Mouse (Mus musculus) hematopoietic stem cell, adult 5-6 weeks (primary cell): ENCODE results near the gene Abtb2. TPM values are rescaled to one million over a fixed set of nuclear protein-coding genes. Genes with fewer than 3 reads are reported as not detected.

Experiments used
- ATAC-seq, 2 experiments: fragments of 125-278 bp in 1 of 2; replicated peaks in 1 of 2; 2 replicates each; pipeline ENCODE4 v1.8.0; 2016 to 2017; ENCODE audit warnings: inconsistent platforms in 2 of 2, mild to moderate bottlenecking in 2 of 2, moderate number of reproducible peaks in 2 of 2, low read depth in 1 of 2, moderate TSS enrichment in 1 of 2; ENCODE audit not compliant: low FRiP score in 2 of 2, poor library complexity in 2 of 2, severe bottlenecking in 2 of 2, insufficient read depth in 1 of 2, low TSS enrichment in 1 of 2
- total RNA-seq: library from RNA; stranded (forward); fragments of 172-1452, 232-1000 nt; gene quantifications from 2 replicates; pipeline ENCODE4 v1.2.3, GENCODE M21; 2017

Abtb2 gene
- total RNA-seq, 1 experiment from 2014 or later = 2.5 TPM

DNA sequence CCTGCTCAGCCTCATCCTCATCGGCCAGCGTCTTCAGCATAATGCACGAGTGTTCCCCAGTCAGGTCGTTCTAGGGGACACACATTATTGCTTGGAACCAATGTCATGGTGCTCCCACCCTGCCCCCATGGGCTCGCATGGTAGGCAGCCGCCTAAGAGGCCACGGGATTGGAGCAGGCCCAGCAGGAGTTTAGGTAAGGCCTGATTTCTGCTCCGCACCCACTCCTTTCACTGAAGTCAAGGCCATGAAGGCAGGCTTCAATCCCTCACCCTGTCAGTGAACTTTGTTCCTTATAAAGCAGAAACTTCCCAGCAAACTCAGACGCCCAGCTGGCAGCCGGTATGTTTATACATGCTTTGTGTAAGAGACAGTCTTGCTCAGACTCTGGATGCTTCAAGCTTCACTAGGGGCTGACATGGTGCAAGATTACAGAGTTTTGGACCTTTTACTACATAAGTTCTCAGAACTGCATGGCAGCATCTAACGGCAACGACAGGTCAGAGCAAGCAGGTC, 162.0 kb downstream of the Abtb2 start:
- no peak for ATAC-seq

DNA sequence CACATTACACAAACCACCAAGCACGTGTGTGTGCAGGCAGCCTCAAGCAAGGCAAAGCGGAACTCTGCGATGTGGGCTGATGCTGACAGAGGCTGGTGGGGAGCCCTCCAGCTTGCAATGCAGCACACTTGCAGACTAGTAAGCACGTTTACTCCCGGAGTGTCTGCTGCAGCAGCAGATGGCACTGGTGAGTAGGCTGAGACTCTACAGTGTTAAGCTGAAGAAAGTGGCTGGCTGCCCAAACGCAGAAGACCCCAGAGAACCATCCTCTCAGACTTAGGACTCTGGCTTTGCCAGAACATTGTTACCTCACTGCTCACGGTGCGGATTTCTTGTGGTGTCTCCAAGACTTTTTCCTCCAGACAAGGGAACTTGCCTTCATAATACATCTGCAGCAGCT, 164.9 kb downstream of the Abtb2 start:
- no peak for ATAC-seq

DNA sequence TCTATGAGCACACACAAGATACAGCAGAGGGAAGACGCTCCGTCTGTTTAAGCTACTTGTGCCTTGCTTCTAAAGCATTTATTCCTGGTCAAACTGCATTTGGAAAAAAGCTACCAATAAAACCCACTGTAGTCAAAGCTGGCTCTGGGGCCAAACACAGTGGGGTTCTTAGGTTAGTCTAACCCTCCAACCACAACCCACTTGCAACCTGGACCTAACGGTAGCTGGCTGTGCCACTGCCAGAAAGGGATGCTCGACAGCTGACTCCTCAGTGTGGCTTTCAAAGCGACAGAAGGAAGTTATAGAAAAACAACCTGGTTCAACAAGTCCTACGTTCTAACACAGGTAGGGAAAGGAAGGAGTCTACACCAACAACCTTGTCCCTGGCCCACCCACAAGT, 165.3 kb downstream of the Abtb2 start:
- ATAC-seq = no peak

DNA sequence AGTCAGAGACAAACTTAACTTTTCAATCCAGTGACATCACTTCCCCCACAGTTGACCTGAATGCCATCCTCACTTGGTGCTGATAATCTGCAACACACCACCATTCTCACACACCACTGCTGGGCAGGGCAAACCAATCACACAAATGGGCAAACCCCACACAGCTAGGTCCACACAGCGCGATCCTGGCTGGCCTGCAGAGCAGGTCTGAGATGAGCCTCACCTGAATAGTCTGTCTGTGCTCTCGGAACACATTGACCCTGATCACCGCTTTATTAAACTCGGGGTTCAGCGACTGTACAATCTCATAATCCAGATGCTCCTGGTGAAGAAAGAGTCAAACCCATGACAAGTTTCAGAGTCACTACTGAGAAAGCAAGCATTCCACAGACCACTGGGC, 176.7 kb downstream of the Abtb2 start:
- no peak for ATAC-seq

DNA sequence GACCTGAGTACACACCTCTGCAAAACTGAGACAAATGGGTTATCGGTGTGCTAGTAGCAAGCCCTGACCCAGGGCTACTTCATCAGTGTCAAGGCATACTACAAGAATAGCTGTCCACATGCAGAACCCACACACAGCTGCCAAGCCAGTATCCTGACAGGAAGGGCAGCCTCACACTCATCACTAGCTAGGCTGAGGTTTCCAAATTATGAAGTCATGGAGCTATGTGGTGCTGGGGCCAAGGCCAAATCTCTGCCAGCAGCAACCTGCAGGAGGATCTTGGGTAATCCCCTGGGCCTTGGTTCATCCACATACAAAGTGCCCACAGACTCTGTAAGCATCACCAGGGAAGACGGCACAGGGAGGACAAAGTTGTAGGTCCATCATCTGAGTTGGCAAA, 177.4 kb downstream of the Abtb2 start:
- ATAC-seq = no peak

DNA sequence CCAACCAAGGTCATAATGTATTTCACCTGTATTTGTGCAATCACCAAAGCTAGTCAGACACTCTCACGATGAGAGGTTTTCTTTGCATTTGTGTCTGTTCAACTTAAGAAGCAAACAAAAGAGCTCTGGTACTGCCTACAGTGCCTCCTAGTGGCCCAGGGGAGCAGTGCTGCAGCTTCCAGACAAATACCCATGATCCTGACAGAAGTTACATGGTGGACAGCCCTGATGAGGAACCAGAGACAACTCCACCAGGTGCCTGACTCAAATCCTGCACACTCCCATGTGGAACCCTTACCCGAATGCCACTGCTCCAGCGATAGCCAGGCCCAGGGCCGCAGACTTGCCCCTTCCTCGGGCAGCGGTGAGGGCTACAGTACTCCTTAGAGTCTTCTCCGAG, 177.9 kb downstream of the Abtb2 start:
- peak; percentile 65 to 72; a peak in 3 of 4 replicates for ATAC-seq

DNA sequence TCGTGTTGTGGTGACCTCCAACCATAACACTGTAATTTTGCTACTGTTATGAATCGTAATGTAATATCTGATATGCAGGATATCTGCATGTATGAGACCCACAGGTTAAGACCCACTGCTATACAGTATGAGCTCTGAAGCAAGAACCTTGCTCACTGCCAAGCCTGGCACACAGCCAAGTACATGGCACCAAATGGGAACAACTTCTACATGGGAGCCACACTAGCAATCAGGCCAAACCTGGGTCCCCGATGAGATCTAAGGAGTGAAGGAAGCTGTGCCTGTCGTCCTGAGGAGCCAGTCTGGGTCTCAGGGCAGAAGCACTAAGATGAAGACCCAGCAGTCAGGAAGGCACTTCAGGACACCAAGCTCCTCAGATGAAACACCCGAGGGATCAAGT, 179.4 kb downstream of the Abtb2 start:
- ATAC-seq = no peak

DNA sequence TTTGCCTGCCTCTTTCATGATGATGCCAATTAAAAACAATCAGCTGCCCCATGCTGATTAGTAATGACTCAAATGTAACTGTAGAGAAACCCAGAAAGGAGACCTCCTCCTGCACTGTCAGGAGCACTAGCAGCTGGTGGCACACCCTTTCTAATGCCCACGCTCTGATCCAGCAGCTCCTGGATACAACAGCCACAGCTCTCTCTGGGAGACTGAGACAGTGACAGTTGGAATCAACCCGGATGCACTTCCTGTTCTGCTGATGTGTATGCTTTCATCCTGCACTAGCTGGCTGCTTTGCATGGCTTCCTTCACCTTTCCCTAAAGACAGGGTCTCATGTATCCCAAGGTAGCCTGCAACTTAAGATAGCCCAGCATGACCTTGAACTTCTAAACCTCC, 180.0 kb downstream of the Abtb2 start:
- no peak for ATAC-seq

DNA sequence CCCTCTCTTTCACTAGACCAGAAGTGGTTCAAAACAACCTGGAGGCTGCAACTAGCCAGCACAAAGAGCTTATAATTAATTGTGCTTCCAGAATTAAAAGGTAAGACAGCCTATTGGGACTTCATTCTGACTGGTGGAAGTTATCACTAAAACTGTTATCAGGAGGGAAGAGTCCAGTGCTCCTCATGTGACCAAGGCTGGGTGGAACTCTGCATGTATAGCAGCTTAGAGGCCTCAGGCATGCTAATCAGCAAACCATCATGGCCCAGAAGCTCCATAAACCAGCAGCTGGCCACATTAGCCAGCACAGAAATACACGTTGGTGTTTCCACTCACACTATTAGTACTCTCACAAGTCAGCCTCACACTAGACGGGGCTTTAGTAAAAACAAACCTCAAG, 180.7 kb downstream of the Abtb2 start:
- no peak for ATAC-seq

DNA sequence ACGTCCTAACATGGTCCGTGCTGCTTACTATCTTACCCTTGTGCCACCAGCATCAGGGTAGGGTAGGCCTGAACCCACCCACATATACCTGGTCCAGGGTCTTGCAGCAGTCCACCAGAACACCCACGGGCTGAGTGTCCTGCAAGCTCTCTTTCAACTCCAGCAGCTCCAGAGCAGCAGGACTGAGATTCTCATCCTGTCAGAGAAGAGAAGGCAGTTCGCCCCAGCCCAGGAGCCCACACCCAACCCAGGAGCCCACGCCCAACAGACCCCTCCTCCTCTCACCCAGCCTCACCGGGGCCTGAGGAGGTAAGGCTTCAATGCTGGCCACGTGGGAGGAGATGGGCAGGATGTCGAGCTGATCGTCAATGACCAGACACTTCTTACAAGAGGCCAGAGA, 181.8 kb downstream of the Abtb2 start:
- no peak for ATAC-seq

DNA sequence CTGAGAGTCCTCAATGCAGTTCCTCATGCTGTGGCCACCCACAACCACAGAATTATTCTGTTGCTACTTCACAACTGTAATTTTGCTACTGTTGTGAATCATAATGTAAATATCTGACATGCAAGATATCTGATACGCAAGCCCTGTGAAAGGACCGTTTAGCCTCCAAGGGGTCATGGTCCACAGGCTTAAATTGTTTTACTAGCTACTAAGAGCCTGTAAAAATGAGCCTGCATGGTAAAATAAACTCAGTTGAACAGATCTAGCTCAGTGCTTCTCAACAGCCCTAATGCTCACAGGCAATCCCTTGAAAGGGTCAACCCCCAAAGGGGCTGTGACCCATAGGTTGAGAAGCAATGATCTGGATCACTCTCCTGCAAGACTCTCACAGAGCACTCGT, 183.0 kb downstream of the Abtb2 start:
- no peak for ATAC-seq

DNA sequence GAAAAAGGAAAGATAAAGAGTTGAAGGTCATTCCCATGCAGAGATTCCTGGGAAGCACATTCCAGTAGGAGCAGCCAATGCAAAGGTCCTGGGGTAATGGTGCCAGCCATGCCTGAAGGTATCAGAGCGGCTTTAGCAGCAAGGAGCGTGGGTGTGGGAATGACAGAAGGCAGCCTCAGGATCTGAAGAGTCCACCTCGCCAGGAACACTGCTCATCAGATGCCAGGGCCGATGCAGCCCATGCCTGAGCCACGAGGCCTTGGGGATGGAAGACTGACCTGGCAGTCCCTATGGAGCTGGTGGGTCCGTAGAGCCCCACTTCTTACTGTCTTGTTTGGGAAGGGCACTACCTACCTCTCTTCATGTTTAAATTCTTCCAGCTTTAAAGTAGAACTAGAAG, 185.7 kb downstream of the Abtb2 start:
- no peak for ATAC-seq

DNA sequence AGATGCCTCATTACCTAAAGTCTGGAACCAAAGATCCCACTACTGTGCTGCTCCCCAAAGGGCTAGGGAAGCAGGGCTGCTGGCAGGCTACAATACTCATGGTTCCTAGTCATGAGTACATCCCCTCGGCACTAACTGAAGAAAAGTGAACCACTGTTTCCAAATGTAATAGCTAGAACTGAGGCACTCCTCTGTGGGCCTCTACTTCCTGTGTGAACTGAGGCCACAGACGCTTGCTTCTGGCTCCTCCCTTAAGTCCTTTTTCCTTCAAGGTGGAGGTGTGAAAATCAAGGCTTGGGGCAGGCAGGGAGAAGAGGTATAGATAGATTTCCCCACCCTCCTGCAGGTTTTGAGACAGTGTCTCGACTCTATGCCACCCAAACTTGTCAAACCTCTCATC, 188.5 kb downstream of the Abtb2 start:
- ATAC-seq = no peak

DNA sequence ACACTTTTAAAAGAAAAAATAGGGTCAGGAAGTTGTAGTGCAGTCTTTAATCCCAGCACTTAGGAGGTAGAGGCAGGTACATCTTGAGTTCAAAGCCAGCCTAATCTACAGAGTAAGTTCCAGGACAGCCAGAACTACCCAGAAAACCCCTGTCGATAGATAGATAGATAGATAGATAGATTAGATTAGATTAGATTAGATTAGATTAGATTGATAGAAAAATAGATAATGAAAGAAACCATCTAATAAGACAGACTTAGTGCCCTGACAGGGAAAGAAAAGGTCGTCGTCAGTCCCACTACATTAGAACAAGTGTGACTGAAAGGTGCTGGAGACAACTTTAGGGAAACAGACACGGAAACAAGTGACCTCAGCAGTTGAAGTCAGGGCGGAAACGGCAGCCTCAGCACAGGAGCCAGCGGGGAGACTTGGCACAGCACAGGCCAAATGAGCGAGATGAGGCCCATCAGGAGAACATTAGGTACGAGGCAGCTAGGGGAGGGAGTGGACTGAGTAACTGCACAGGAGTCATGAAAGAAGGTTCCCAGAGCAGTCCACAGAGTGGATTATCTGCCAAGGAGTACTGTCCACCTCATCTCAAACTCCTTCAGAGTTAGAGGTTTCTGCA, 189.5 kb downstream of the Abtb2 start:
- ATAC-seq = no peak

DNA sequence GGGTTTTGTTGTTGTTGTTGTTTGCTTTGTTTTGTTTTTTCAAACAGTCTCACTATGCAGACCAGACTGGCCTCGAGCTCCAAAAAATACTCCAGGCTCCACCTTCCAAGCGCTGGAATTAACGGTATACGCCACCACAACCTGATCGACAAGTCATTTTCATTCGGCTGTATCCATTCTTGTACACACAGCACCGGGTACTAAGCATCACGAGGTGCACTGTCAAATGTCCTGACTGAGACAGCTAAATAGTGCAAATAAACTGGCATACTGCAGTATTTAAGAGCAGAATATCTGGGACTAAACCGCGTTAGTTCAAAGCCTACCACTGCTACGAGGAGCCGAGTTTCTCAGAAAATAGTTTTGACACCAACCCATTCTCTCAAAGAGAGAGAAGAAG, 194.3 kb downstream of the Abtb2 start:
- no peak for ATAC-seq

DNA sequence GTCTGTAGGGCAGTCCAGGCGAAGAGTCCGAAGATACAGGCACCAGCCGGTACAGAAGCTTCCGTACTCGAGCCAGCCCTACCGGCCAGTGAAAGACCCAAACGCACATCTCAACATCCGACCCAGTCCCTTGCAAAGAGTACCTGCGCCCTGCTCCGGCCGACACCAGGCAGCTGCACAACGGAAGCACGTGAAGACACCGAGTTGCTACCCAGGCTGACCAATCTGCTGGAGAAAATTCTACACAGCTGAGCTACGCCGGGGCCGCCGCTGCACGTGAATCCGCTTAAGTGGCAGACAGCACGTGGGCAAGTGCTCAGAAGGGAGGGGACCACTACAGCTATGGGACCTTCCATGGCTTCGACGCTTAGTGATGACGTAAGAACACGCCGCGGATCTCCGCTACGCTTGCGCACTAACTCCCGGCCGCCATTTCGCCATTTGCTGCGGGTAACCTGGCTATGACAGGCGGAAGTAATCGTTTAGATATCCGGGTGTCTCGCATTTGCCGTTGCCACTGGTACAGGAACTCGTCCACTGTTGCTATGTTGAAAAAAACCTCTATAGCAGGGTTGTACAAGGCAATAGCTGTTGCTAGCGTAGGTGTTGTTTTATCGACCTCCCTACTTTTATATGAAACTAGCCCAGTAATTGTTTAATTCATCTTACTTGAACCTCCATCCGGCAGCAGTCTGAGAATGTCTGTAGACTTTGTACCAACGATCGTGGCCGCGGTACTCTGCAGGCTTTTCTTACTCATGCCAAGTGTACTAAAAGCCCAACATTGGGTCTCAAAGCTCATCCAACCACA, 195.0 kb downstream of the Abtb2 start, which contains the start of gene Nat10:
TSS of gene Nat10 (minus strand) at position 365 of the 811 bp plus-strand sequence.
- ATAC-seq = peak; percentile 97

DNA sequence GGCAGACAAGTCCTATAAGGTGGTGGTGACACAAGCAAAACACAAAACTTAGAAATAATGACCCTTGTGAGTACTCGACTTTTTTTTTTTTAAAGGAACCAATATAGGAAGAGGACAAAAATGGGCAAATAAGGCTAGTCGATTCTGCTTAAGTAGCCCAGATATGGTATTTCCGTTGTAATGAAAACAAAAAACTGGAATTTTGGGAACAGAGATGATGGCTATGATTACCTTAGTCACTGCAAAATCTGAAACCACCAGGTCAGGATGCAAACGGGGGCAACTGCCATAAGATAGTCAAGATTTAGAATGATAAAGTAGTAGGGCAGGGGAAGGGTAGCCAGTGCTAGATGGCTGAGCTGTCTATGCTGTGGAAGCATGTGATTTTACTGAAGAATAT, 195.9 kb downstream of the Abtb2 start:
- ATAC-seq = no peak

DNA sequence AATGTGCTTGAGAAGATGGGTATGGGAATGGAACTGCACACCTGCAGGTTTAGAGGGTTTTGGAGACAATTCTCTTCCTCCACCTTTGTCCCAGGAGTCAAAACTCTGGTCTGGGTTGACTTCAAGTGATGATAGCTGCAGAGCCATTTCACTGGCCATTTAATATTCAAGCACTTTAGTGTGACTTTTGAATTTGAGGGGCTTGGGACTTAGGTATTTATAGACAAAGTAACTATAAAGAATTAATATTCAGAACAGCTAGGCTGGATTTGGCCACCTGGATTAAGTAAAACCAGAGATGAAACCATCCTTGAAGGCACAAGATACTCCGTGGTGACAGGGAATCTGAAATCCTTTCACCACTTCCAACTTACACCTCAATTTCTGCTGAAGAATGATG, 196.4 kb downstream of the Abtb2 start:
- ATAC-seq = no peak
